Comparison of ENCODE assay signal across 25 mouse cellular contexts in the genomic region with DNA sequence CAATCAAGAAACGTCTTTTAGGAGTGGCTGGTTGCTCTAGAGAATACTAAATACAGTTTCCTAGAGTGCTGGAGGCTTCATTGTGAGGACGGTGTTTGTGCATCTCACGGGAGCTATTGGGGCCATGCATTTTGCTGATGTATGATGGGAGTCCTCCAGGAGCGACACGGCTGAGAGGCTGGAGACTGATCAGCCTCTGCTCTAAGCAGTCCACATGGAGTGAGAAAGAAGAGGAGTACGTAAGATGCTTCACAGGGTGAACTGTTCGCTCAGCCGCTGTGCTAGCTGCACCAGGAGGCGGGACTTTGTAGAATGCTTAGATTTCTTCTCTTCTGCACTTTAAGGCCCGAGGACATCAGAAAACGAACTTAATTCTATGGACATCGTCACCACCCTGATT. TPM values are rescaled to one million over a fixed set of nuclear protein-coding genes. Genes with fewer than 3 reads are reported as not detected.
A peak's percentile ranks its signal among the peaks of the same experiment; 100 is the strongest.
DNase-seq lines count a peak whose midpoint lies in the region; ATAC-seq and TF ChIP-seq lines count a peak whose summit lies in the region.
"Had no signal": no experiment of that assay in that cellular context is flagged by ENCODE, and none has a peak within 500 bp of the region (broad histone marks: within the 10 kb centered on the region; RNA-seq: fewer than 3 reads in every experiment).

No protein-coding gene starts in this region.

- H3K27ac ChIP-seq in heart, embryonic 13.5 days (replicated peaks) = no peak overlapping the region
- H3K27ac ChIP-seq in heart, adult 2 months = no peak overlapping the region
- H3K27ac ChIP-seq in neural tube, embryonic 15.5 days (replicated peaks) = no peak overlapping the region
- H3K27ac ChIP-seq: embryonic facial prominence, embryonic 12.5 days; forebrain, embryonic 15.5 days; hindbrain, embryonic 13.5 days; kidney, postnatal 0 days; limb, embryonic 13.5 days; liver, embryonic 14.5 days; neural tube, embryonic 12.5 days had no signal

- H3K36me3 ChIP-seq in heart, embryonic 13.5 days = no peaks in the 10 kb centered on the region
- no peaks in the 10 kb centered on the region for H3K36me3 ChIP-seq in heart, adult 2 months (ENCODE audit: control insufficient read depth, insufficient read depth, low read length)
- H3K36me3 ChIP-seq in neural tube, embryonic 15.5 days = no peaks in the 10 kb centered on the region
- H3K36me3 ChIP-seq: embryonic facial prominence, embryonic 12.5 days; forebrain, embryonic 15.5 days; hindbrain, embryonic 13.5 days; limb, embryonic 13.5 days; neural tube, embryonic 12.5 days had no signal

- H3K27me3 ChIP-seq in heart, embryonic 13.5 days (replicated peaks) = no peaks in the 10 kb centered on the region
- H3K27me3 ChIP-seq in heart, adult 2 months (ENCODE audit: control insufficient read depth, insufficient read depth, low read length) = no peaks in the 10 kb centered on the region
- no peaks in the 10 kb centered on the region for H3K27me3 ChIP-seq in neural tube, embryonic 15.5 days (replicated peaks)
- H3K27me3 ChIP-seq: embryonic facial prominence, embryonic 12.5 days; forebrain, embryonic 15.5 days; hindbrain, embryonic 13.5 days; neural tube, embryonic 12.5 days had no signal

- TF ChIP-seq EP300 in heart, adult 2 months (IDR thresholded peaks at IDR 0.05; ENCODE audit: insufficient read depth, low read depth, low read length) = no peak

- peak overlapping the region; percentile 30; the same call in 1 of the 2 replicates for H3K9ac ChIP-seq in heart, embryonic 13.5 days
- no peak overlapping the region for H3K9ac ChIP-seq in heart, adult 2 months (ENCODE audit: low read depth, low read length)
- no peak overlapping the region for H3K9ac ChIP-seq in neural tube, embryonic 15.5 days (replicated peaks)
- H3K9ac ChIP-seq: embryonic facial prominence, embryonic 12.5 days; forebrain, embryonic 15.5 days; hindbrain, embryonic 13.5 days; limb, embryonic 13.5 days; liver, embryonic 14.5 days; lung, embryonic 14.5 days; neural tube, embryonic 12.5 days had no signal

- no peak for DNase-seq in heart, adult 2 months
- DNase-seq in left cerebral cortex, adult 18-20 months (ENCODE audit: low spot score in 2 of 2) = peak; percentile 6 to 20
- DNase-seq in left cerebral cortex, postnatal 14 days (ENCODE audit: low spot score in 2 of 2) = no peak
- peak; percentile 10 for DNase-seq in right cerebral cortex, postnatal 25 days
- no peak for DNase-seq in right cerebral cortex, postnatal 10 days (ENCODE audit: low spot score in 2 of 2)
- DNase-seq: adrenal gland, adult 8-10 months; cerebellum, adult 18-20 months; cerebellum, postnatal 14 days; gastrocnemius, postnatal 14 days; kidney, adult 2 months; lung, embryonic 14.5 days; lung, postnatal 4 days; midbrain, embryonic 14.5 days; spleen, adult 18-20 months; thymus, postnatal 25 days had no signal

- no peaks in the 10 kb centered on the region for H3K79me2 ChIP-seq in heart, adult 2 months (replicated peaks; ENCODE audit: control insufficient read depth, insufficient read depth, low read length)

- no peak for TF ChIP-seq POLR2A in heart, adult 2 months (IDR thresholded peaks at IDR 0.05; ENCODE audit: insufficient read depth, low read depth, low read length)

- no peaks in the 10 kb centered on the region for H3K9me3 ChIP-seq in heart, embryonic 13.5 days
- no peaks in the 10 kb centered on the region for H3K9me3 ChIP-seq in neural tube, embryonic 15.5 days (replicated peaks)
- H3K9me3 ChIP-seq: embryonic facial prominence, embryonic 12.5 days; forebrain, embryonic 15.5 days; hindbrain, embryonic 13.5 days; limb, embryonic 13.5 days; neural tube, embryonic 12.5 days had no signal

- TF ChIP-seq CTCF in heart, adult 2 months (IDR thresholded peaks at IDR 0.05) = no peak

- peaks cover 17% of the 10 kb centered on the region for H3K4me1 ChIP-seq in heart, embryonic 13.5 days
- H3K4me1 ChIP-seq in heart, adult 2 months (ENCODE audit: control insufficient read depth, insufficient read depth, low read length) = no peaks in the 10 kb centered on the region
- H3K4me1 ChIP-seq in neural tube, embryonic 15.5 days = peaks cover 9% of the 10 kb centered on the region; the same call in 1 of the 2 replicates
- H3K4me1 ChIP-seq: forebrain, embryonic 15.5 days; limb, embryonic 13.5 days; neural tube, embryonic 12.5 days had no signal

- peak overlapping the region; percentile 67 for H3K4me2 ChIP-seq in heart, embryonic 13.5 days
- H3K4me2 ChIP-seq in neural tube, embryonic 15.5 days = peak overlapping the region; percentile 17
- H3K4me2 ChIP-seq: embryonic facial prominence, embryonic 12.5 days; forebrain, embryonic 15.5 days; hindbrain, embryonic 13.5 days; limb, embryonic 13.5 days; lung, embryonic 14.5 days; neural tube, embryonic 12.5 days had no signal

- peak overlapping the region; percentile 35 for H3K4me3 ChIP-seq in heart, embryonic 13.5 days
- H3K4me3 ChIP-seq in heart, adult 2 months = no peak overlapping the region
- no peak overlapping the region for H3K4me3 ChIP-seq in neural tube, embryonic 15.5 days (replicated peaks)
- H3K4me3 ChIP-seq: embryonic facial prominence, embryonic 12.5 days; forebrain, embryonic 15.5 days; hindbrain, embryonic 13.5 days; limb, embryonic 13.5 days; neural tube, embryonic 12.5 days had no signal

- 39% methylated on average over 12 of the region's 12 CpGs for WGBS in heart, embryonic 13.5 days
- 51% methylated on average over 12 of the region's 12 CpGs for WGBS in heart, adult 2 months
- WGBS in neural tube, embryonic 15.5 days = 51% methylated on average over 12 of the region's 12 CpGs

- ATAC-seq in heart, embryonic 13.5 days (ENCODE audit: extremely low read depth, insufficient number of reproducible peaks, low FRiP score, low TSS enrichment) = no peak
- 0 out of 2 replicates have a peak, but pooled peaks have one; percentile 38 for ATAC-seq in neural tube, embryonic 15.5 days (ENCODE audit: low FRiP score)
- ATAC-seq in erythroid progenitor cell, adult 5-6 weeks (replicated peaks; ENCODE audit: low FRiP score, poor library complexity, severe bottlenecking) = no peak
- ATAC-seq: forebrain, embryonic 15.5 days had no signal

- intact Hi-C loops in heart, adult 2 months (cut with DNase I) = no loop called here
- intact Hi-C loops in left cerebral cortex, postnatal 14 days (cut with DNase I) = no loop called here

RNA-seq across cellular contexts. Expression of gene Rab30, which starts 34.7 kb away (rescaled TPM):
- polyA plus RNA-seq in heart, embryonic 13.5 days (2015; fragmentation: Nextera tagmentation; extraction: Ambion mirVana) = 5.6 and 7.9 TPM in 2 replicates
- 10 to 100 TPM; 10.8 to 22.5 TPM for total RNA-seq in heart, adult 2 months (2021)
- 2.8 and 6.9 TPM in 2 replicates for polyA plus RNA-seq in heart, adult 2 months (2012; rRNA removed)
- 10 to 100 TPM; 39.4 to 40.6 TPM for total RNA-seq in left cerebral cortex, adult 18-20 months (2021)
- total RNA-seq in left cerebral cortex, postnatal 14 days (2021) = 10 to 100 TPM; 32.6 to 36.0 TPM
- 22.0 and 23.5 TPM in 2 replicates for polyA plus RNA-seq in neural tube, embryonic 15.5 days (2015; fragmentation: Nextera tagmentation; extraction: Ambion mirVana)
- total RNA-seq in erythroid progenitor cell, adult 5-6 weeks (2015; ENCODE audit: low replicate concordance) = 23.9 and 52.3 TPM in 2 replicates
- total RNA-seq in erythroid progenitor cell, adult 5-6 weeks (2017; ENCODE audit: low replicate concordance) = 9.2 and 14.6 TPM in 2 replicates

RNA-seq across cellular contexts. Expression of gene Pcf11, which starts 37.0 kb away (rescaled TPM):
- 12.6 and 13.1 TPM in 2 replicates for polyA plus RNA-seq in heart, embryonic 13.5 days (2015; fragmentation: Nextera tagmentation; extraction: Ambion mirVana)
- total RNA-seq in heart, adult 2 months (2021) = 10 to 100 TPM; 22.4 to 25.0 TPM
- polyA plus RNA-seq in heart, adult 2 months (2012; rRNA removed) = 8.7 and 11.9 TPM in 2 replicates
- total RNA-seq in left cerebral cortex, adult 18-20 months (2021) = 10 to 100 TPM; 56.1 to 57.9 TPM
- total RNA-seq in left cerebral cortex, postnatal 14 days (2021) = 10 to 100 TPM; 37.2 to 43.8 TPM
- polyA plus RNA-seq in neural tube, embryonic 15.5 days (2015; fragmentation: Nextera tagmentation; extraction: Ambion mirVana) = 17.9 and 19.7 TPM in 2 replicates
- total RNA-seq in erythroid progenitor cell, adult 5-6 weeks (2015; ENCODE audit: low replicate concordance) = 106 and 138 TPM in 2 replicates
- 120 and 148 TPM in 2 replicates for total RNA-seq in erythroid progenitor cell, adult 5-6 weeks (2017; ENCODE audit: low replicate concordance)

Comparison
In these comparisons a context has a peak if more than half of its experiments do, and no peak if none do; other contexts are left out.
1. DNase-seq: peak in left cerebral cortex, adult 18-20 months (2 of 2) and right cerebral cortex, postnatal 25 days (single experiment); none in heart, adult 2 months (0 of 2), left cerebral cortex, postnatal 14 days (0 of 2) and right cerebral cortex, postnatal 10 days (0 of 2).